Mouse (Mus musculus) kidney, postnatal 0 days (tissue): ENCODE measurements at regions not wholly inside any gene's neighbourhood (a gene's known extent, or its start where the extent isn't known, plus 50 kb on each side); places are given as distances from the start of the nearest gene placed in this dataset.

Experiments
- ATAC-seq: fragments of 200-750 bp; cut with Nextera tagmentation; replicated peaks from 2 replicates; pipeline ENCODE4 v1.8.0; 2017; ENCODE audit warnings: low read depth, moderate number of reproducible peaks, moderate TSS enrichment, moderate library complexity; ENCODE audit not compliant: low FRiP score
- DNase-seq: peaks from one replicate; pipeline ENCODE4 v3.0.0-alpha.2; 2016; ENCODE audit warnings: low spot score
- H3K27ac ChIP-seq: fragments of 300-500 bp; sonication (generic); 2 replicates; pipeline ENCODE4 v1.5.1; 2014; ENCODE audit warnings: mild to moderate bottlenecking
- H3K27me3 ChIP-seq: fragments of 300-500 bp; sonication (generic); 2 replicates; pipeline ENCODE4 v1.6.1; 2014; ENCODE audit warnings: low read length, mixed read lengths; ENCODE audit not compliant: insufficient read depth
- H3K36me3 ChIP-seq: fragments of 300-500 bp; sonication (generic); 2 replicates; pipeline ENCODE4 v1.6.1; 2014; ENCODE audit warnings: low read length, mixed read lengths; ENCODE audit not compliant: insufficient read depth
- H3K4me1 ChIP-seq: fragments of 300-500 bp; sonication (generic); replicated peaks from 2 replicates; pipeline ENCODE4 v1.6.1; 2014; ENCODE audit warnings: antibody characterized with exemption, low read length, mixed read lengths; ENCODE audit not compliant: insufficient read depth
- H3K4me2 ChIP-seq: fragments of 300-500 bp; sonication (generic); 2 replicates; pipeline ENCODE4 v1.6.1; 2014; ENCODE audit warnings: mild to moderate bottlenecking, low read length, moderate library complexity, mixed read lengths
- H3K4me3 ChIP-seq: fragments of 300-500 bp; sonication (generic); replicated peaks from 2 replicates; pipeline ENCODE4 v1.5.1; 2014; ENCODE audit warnings: low read depth, low read length
- H3K9ac ChIP-seq: fragments of 300-500 bp; sonication (generic); 2 replicates; pipeline ENCODE4 v1.6.1; 2014; ENCODE audit warnings: low read depth, low read length
- H3K9me3 ChIP-seq: fragments of 300-500 bp; sonication (generic); replicated peaks from 2 replicates; pipeline ENCODE4 v1.6.1; 2016; ENCODE audit warnings: low read length, inconsistent platforms, mixed read lengths
- CTCF ChIP-seq: IDR thresholded peaks from 2 replicates; pipeline ENCODE4 v1.5.1; 2016; ENCODE audit warnings: antibody characterized with exemption, low read depth, mild to moderate bottlenecking, moderate library complexity
- WGBS: fragments of 180-500 bp; shearing (Covaris S2); extraction: QIAGEN DNeasy Blood & Tissue Kit; methylation state at CpG from one replicate; pipeline ENCODE4 v1.1.7; 2014; 5-methylcytosine and 5-hydroxymethylcytosine counted together

DNA sequence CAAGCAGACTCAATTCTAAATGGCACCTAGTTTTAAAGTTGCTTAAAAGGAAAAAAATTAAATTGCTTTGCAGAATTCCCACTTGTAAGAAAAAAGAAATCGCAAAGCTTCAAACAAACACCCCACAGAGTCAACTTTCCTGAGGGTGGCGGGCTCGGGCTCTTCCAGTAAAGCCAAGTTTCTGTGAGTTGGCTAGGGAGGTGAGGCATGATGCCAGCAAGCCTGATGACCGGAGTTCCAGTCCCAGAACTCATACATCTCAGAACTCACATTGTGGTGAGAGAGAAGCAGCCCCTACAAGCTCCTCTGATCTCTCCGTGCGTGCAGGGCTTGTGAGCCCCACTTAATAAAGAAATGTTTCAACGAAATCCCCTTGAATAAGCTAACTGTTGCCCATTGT lies 328.7 kb upstream of the Gm5148 start:
- Histone ChIP-seq H3K4me2 (no peak overlapping the region), H3K36me3 (no peaks in the 10 kb centered on the region), H3K9me3 (no peaks in the 10 kb centered on the region), H3K27ac (no peak overlapping the region), H3K9ac (no peak overlapping the region), H3K27me3 (no peaks in the 10 kb centered on the region), H3K4me3 (no peak overlapping the region), H3K4me1 (0 out of 2 replicates have a peak, but pooled peaks cover 13% of the 10 kb centered on the region)
- ATAC-seq, result no peak
- TF ChIP-seq CTCF, result no peak
- no peak for DNase-seq
- WGBS, result 90% methylated on average over 7 of the region's 7 CpGs

GRCm38 (mm10) chr3:38051748-38052147 lies 327.5 kb upstream of the Gm5148 start:
- Histone ChIP-seq H3K27ac (no peak overlapping the region), H3K9ac (no peak overlapping the region)
- WGBS, result 84% methylated on average over 11 of the region's 11 CpGs

GRCm38 (mm10) chr3:38050856-38051255 lies 326.6 kb upstream of the Gm5148 start:
- Histone ChIP-seq H3K27me3 (no peaks in the 10 kb centered on the region), H3K9me3 (no peaks in the 10 kb centered on the region), H3K4me2 (peak overlapping the region; percentile 17; the same call in 1 of the 2 replicates), H3K36me3 (no peaks in the 10 kb centered on the region), H3K4me3 (no peak overlapping the region), H3K27ac (no peak overlapping the region), H3K9ac (no peak overlapping the region), H3K4me1 (0 out of 2 replicates have a peak, but pooled peaks cover 13% of the 10 kb centered on the region)
- ATAC-seq (peak; percentile 82), DNase-seq (peak; percentile 74)
- no peak for TF ChIP-seq CTCF
- WGBS, result 27% methylated on average over 9 of the region's 9 CpGs

More at GRCm38 (mm10) chr3:38051748-38052147, 327.5 kb upstream of the Gm5148 start:
- Histone ChIP-seq H3K4me2 (no peak overlapping the region), H3K4me1 (0 out of 2 replicates have a peak, but pooled peaks cover 13% of the 10 kb centered on the region), H3K9me3 (no peaks in the 10 kb centered on the region), H3K4me3 (no peak overlapping the region), H3K27me3 (no peaks in the 10 kb centered on the region), H3K36me3 (no peaks in the 10 kb centered on the region)
- no peak for TF ChIP-seq CTCF
- no peak for DNase-seq
- ATAC-seq, result no peak

- Histone ChIP-seq H3K36me3 (no peaks in the 10 kb centered on the region), H3K27ac (0 out of 2 replicates have a peak overlapping the region, but pooled peaks have one; percentile 19), H3K9ac (no peak overlapping the region), H3K9me3 (no peaks in the 10 kb centered on the region), H3K27me3 (no peaks in the 10 kb centered on the region), H3K4me3 (no peak overlapping the region), H3K4me2 (no peak overlapping the region), H3K4me1 (0 out of 2 replicates have a peak, but pooled peaks cover 13% of the 10 kb centered on the region)
- WGBS, result 31% methylated on average over 1 of the region's 1 CpGs
- DNase-seq, result peak; percentile 44
- ATAC-seq, result no peak
- TF ChIP-seq CTCF, result no peak
Observed at GRCm38 (mm10) chr3:38050366-38050765, 326.1 kb upstream of the Gm5148 start.

GRCm38 (mm10) chr3:38049290-38049689 lies 325.0 kb upstream of the Gm5148 start:
- no peak for ATAC-seq

DNA sequence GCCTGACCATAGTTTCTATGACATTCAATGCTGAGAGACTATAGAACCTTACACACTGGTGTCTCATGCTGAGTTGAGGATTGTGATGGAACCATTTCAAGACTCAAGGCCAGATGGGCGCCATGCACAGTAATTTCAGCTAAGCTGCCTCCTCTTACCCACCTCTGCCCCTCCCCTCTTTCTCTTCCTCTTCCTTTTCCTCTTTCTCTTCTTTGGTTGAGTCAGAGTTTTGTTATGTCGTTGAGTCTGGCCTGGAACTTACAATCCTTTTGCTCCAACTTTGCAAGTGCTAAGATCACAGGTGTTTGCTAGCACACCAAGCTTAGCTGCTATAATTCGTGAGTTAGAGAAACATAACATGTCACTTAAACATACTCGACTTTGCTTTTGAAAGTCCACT lies 323.2 kb upstream of the Gm5148 start:
- no peak for TF ChIP-seq CTCF

More at GRCm38 (mm10) chr3:38049290-38049689, 325.0 kb upstream of the Gm5148 start:
- H3K27ac ChIP-seq, result 0 out of 2 replicates have a peak overlapping the region, but pooled peaks have one; percentile 19
- no peak overlapping the region for H3K4me2 ChIP-seq
- H3K4me3 ChIP-seq, result no peak overlapping the region
- H3K9me3 ChIP-seq, result no peaks in the 10 kb centered on the region
- no peak overlapping the region for H3K9ac ChIP-seq
- TF ChIP-seq CTCF, result no peak
- peak; percentile 91 for DNase-seq
- WGBS, result 32% methylated on average over 2 of the region's 2 CpGs
- H3K36me3 ChIP-seq, result no peaks in the 10 kb centered on the region
- H3K4me1 ChIP-seq, result 0 out of 2 replicates have a peak, but pooled peaks cover 13% of the 10 kb centered on the region
- H3K27me3 ChIP-seq, result no peaks in the 10 kb centered on the region

DNA sequence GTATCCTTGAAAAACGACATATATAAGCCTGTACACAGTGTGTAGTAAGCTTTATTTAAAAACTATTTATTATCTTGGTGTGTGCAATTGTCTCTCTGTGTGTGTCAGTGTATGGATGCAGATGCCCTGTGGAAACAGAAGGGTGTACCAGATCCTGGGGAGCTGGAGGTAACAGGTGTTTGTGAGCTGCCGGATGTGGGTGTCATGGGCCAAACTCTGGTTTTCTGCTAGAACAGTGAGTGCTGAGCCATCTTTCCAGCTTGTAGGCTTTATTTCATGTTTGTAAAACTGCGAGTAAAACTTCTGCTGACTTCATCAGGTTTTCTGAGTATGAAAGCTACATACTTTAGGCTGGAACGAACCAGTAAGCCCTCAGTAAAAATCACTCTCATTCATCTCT lies 322.3 kb upstream of the Gm5148 start:
- TF ChIP-seq CTCF, result no peak
- no peak overlapping the region for H3K9ac ChIP-seq
- no peak overlapping the region for H3K27ac ChIP-seq
- no peaks in the 10 kb centered on the region for H3K27me3 ChIP-seq
- WGBS, result 68% methylated on average over 4 of the region's 4 CpGs
- no peak for ATAC-seq
- H3K36me3 ChIP-seq, result no peaks in the 10 kb centered on the region
- H3K4me1 ChIP-seq, result peaks cover 20% of the 10 kb centered on the region; the same call in 1 of the 2 replicates
- no peak overlapping the region for H3K4me2 ChIP-seq
- no peak overlapping the region for H3K4me3 ChIP-seq
- no peaks in the 10 kb centered on the region for H3K9me3 ChIP-seq
- no peak for DNase-seq

More for the DNA sequence above, 323.2 kb upstream of the Gm5148 start:
- ATAC-seq, result no peak
- Histone ChIP-seq H3K4me2 (no peak overlapping the region), H3K9ac (no peak overlapping the region), H3K4me3 (no peak overlapping the region), H3K4me1 (peaks cover 19% of the 10 kb centered on the region; the same call in 1 of the 2 replicates), H3K9me3 (no peaks in the 10 kb centered on the region), H3K36me3 (no peaks in the 10 kb centered on the region), H3K27ac (no peak overlapping the region), H3K27me3 (no peaks in the 10 kb centered on the region)
- 75% methylated on average over 4 of the region's 4 CpGs for WGBS
- no peak for DNase-seq
